Mouse (Mus musculus): ENCODE data around the gene Gm49336. TPM values are rescaled to one million over a fixed set of nuclear protein-coding genes. Genes with fewer than 3 reads are reported as not detected.

Gm49336 gene
- 13.4 and 13.9 TPM in 2 replicates for polyA plus RNA-seq (2012; rRNA removed)

GRCm38 (mm10) chr14:60251281-60252003 is at the start of gene Gm49336, which contains the start of gene Nupl1:
TSS of gene Gm49336 (minus strand) at chr14:60251507.
TSS of gene Nupl1 (minus strand) at chr14:60251431.

DNA sequence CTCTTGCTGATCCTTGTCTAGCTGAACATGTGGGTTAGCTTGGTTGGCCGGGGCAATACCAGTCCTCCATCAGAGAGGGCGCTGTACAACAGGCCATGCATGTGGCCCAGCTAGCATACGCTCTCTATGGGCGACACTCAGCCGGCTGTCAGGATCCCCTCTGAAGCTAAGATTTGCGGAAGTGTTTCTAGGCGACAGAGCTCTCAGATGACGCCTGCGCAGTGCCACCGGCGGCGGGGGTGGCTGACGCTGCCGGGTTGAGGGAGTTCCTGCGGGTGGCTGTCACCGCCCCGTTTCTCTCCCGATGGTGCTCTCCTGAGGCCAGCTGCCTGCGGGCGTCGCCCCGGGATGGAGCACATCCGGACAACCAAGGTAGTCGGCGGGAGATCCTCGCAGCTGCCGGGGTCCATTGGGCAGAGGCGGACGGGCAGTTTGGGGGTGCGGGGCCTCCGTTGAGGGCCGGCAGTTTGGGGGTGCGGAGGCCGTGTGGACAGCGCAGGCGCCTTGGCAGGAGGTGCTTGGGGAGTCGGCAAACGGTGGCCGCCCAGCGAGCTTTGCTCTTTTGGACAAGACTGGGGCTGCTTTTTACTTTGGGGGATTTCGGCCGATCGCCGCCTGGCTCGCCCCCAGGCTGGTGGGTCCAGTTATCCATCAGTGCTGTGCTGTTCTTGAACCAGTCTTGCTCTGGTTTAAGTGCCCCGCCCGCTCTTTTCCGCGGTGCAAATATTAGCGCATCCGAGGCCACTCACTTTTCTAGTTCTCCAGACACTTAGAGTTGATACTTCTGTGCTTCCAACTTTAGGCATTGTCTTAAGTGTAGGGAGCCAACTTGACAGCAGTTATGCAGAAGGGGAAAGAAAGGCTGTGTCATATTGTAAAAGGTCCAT is 13.9 kb upstream of the Gm49336 start, which contains the start of gene Mtmr6:
Mtmr6 (plus strand) TSS at position 239 of the 887 bp plus-strand sequence.

DNA sequence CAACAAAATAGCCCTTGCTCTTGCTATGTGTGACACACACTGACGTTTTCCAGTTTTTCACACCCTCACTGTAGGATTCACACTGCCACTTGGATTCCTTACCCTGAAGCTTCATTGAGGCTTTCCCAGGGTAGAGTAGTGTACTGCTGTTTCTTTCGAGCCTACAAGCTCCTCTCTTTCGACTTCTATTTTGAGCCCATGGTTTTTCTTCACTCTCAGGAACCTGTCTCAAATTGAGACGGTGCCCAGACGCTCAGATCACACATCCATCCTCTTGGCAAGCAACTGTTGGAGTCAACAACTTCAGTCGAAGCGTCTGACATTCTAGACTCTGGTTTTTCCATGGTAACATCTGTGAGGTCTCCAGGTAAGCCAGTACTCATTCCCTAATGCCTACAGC is 54.4 kb downstream of the Gm49336 start, which contains the start of gene Atp8a2:
Atp8a2 (minus strand) TSS at position 296 of the 400 bp plus-strand sequence.

Other genes starting within 250 kb of the Gm49336 start
- 2.0 TPM in 2 replicates for gene Atp8a2, start 54.3 kb downstream of the Gm49336 start, polyA plus RNA-seq (2012; rRNA removed)
- 0.01 TPM in 1 of 2 replicates, not detected in the other for gene Nupl1, start 76 bp downstream of the Gm49336 start, polyA plus RNA-seq (2012; rRNA removed)
- 8.7 and 8.8 TPM in 2 replicates for gene Mtmr6, start 13.7 kb upstream of the Gm49336 start, polyA plus RNA-seq (2012; rRNA removed)
- 0.61 and 0.76 TPM in 2 replicates for gene Amer2, start 121.8 kb upstream of the Gm49336 start, polyA plus RNA-seq (2012; rRNA removed)